ENCODE assay signal across 36 mouse cellular contexts in genomic region chr17:34979631-34980030, GRCm38 (mm10). TPM values are rescaled to one million over a fixed set of nuclear protein-coding genes. Genes with fewer than 3 reads are reported as not detected.
A peak's percentile ranks its signal among the peaks of the same experiment; 100 is the strongest.
DNase-seq lines count a peak whose midpoint lies in the region; ATAC-seq and TF ChIP-seq lines count a peak whose summit lies in the region.
"Had no signal": no experiment of that assay in that cellular context is flagged by ENCODE, and none has a peak within 500 bp of the region (broad histone marks: within the 10 kb centered on the region; RNA-seq: fewer than 3 reads in every experiment).

No protein-coding gene starts in this region.

- H3K4me1 ChIP-seq in forebrain, embryonic 13.5 days = peaks cover 26% of the 10 kb centered on the region
- H3K4me1 ChIP-seq in forebrain, embryonic 16.5 days (replicated peaks; ENCODE audit: control insufficient read depth, insufficient read depth, low read length) = peaks cover 17% of the 10 kb centered on the region
- H3K4me1 ChIP-seq in liver, adult 2 months (ENCODE audit: control insufficient read depth, insufficient read depth, low read length) = peaks cover 26% of the 10 kb centered on the region
- H3K4me1 ChIP-seq in neural tube, embryonic 13.5 days (replicated peaks) = peaks cover 29% of the 10 kb centered on the region

- DNase-seq in liver, adult 2 months (ENCODE audit: extremely low read depth, low read depth, low spot score) = peak; percentile 98
- no peak for DNase-seq in liver
- DNase-seq in neural tube, embryonic 10.5 days (ENCODE audit: extremely low spot score, low spot score) = no peak
- no peak for DNase-seq in right cerebral cortex, postnatal 10 days (ENCODE audit: low spot score in 2 of 2)
- DNase-seq: adrenal gland, postnatal 25 days; cerebellum, adult 18-20 months; cerebellum, postnatal 14 days; gastrocnemius, adult 2 months; gastrocnemius, postnatal 36 days; heart, adult 18-20 months; heart, postnatal 4 days; kidney, adult 9 months; kidney, postnatal 25 days; lung, postnatal 4 days; retina, postnatal 1 day; right cerebral cortex, postnatal 25 days had no signal

- no peaks in the 10 kb centered on the region for H3K27me3 ChIP-seq in forebrain, embryonic 13.5 days
- H3K27me3 ChIP-seq in forebrain, embryonic 16.5 days (replicated peaks; ENCODE audit: control insufficient read depth, insufficient read depth, low read length) = no peaks in the 10 kb centered on the region
- no peaks in the 10 kb centered on the region for H3K27me3 ChIP-seq in liver, adult 2 months (ENCODE audit: control insufficient read depth, insufficient read depth, low read length)
- no peaks in the 10 kb centered on the region for H3K27me3 ChIP-seq in neural tube, embryonic 13.5 days
- H3K27me3 ChIP-seq: forebrain, embryonic 15.5 days; hindbrain, embryonic 13.5 days; limb, embryonic 12.5 days; liver, embryonic 15.5 days; neural tube, embryonic 15.5 days; stomach, embryonic 15.5 days had no signal

- H3K9ac ChIP-seq in forebrain, embryonic 13.5 days = peak overlapping the region; percentile 36; the same call in 1 of the 2 replicates
- H3K9ac ChIP-seq in forebrain, embryonic 16.5 days (replicated peaks; ENCODE audit: low read depth, low read length) = no peak overlapping the region
- peak overlapping the region; percentile 74 for H3K9ac ChIP-seq in liver, adult 2 months (ENCODE audit: low read depth, low read length)
- 0 out of 2 replicates have a peak overlapping the region, but pooled peaks have one; percentile 19 for H3K9ac ChIP-seq in neural tube, embryonic 13.5 days
- H3K9ac ChIP-seq: forebrain, embryonic 15.5 days; limb, embryonic 12.5 days; liver, embryonic 15.5 days; stomach, embryonic 15.5 days had no signal

- H3K9me3 ChIP-seq in forebrain, embryonic 13.5 days (replicated peaks) = no peaks in the 10 kb centered on the region
- H3K9me3 ChIP-seq in forebrain, embryonic 16.5 days (ENCODE audit: control insufficient read depth, low read length) = no peaks in the 10 kb centered on the region
- H3K9me3 ChIP-seq in neural tube, embryonic 13.5 days = no peaks in the 10 kb centered on the region
- H3K9me3 ChIP-seq: forebrain, embryonic 15.5 days; hindbrain, embryonic 13.5 days; limb, embryonic 12.5 days; liver, embryonic 15.5 days; megakaryocyte, embryonic 14.5 days; neural tube, embryonic 15.5 days; stomach, embryonic 15.5 days had no signal

- H3K4me3 ChIP-seq in forebrain, embryonic 13.5 days = no peak overlapping the region
- no peak overlapping the region for H3K4me3 ChIP-seq in forebrain, embryonic 16.5 days (replicated peaks; ENCODE audit: low read length)
- peak overlapping the region; percentile 17; the same call in 1 of the 2 replicates for H3K4me3 ChIP-seq in liver, adult 2 months (ENCODE audit: insufficient read depth, low read depth, low read length)
- H3K4me3 ChIP-seq in neural tube, embryonic 13.5 days = no peak overlapping the region
- H3K4me3 ChIP-seq: gastrocnemius, adult 2 months; hindbrain, embryonic 13.5 days; layer of hippocampus, adult 2 months; left cerebral cortex, adult 2 months; limb, embryonic 12.5 days; megakaryocyte, embryonic 14.5 days; neural tube, embryonic 15.5 days; stomach, embryonic 15.5 days had no signal

- no peak overlapping the region for H3K27ac ChIP-seq in forebrain, embryonic 13.5 days
- H3K27ac ChIP-seq in forebrain, embryonic 16.5 days (ENCODE audit: low read length) = no peak overlapping the region
- peak overlapping the region; percentile 98 for H3K27ac ChIP-seq in liver, adult 2 months (replicated peaks; ENCODE audit: insufficient read depth, low read depth, low read length)
- no peak overlapping the region for H3K27ac ChIP-seq in neural tube, embryonic 13.5 days (replicated peaks)
- H3K27ac ChIP-seq: forebrain, embryonic 15.5 days; hindbrain, embryonic 13.5 days; left cerebral cortex, adult 2 months; limb, embryonic 12.5 days; liver, embryonic 15.5 days; neural tube, embryonic 15.5 days; stomach, embryonic 15.5 days had no signal

- H3K36me3 ChIP-seq in forebrain, embryonic 13.5 days (ENCODE audit: poor library complexity, severe bottlenecking) = no peaks in the 10 kb centered on the region
- no peaks in the 10 kb centered on the region for H3K36me3 ChIP-seq in forebrain, embryonic 16.5 days (ENCODE audit: control insufficient read depth, insufficient read depth)
- no peaks in the 10 kb centered on the region for H3K36me3 ChIP-seq in liver, adult 2 months (ENCODE audit: control insufficient read depth, insufficient read depth, low read length)
- H3K36me3 ChIP-seq in neural tube, embryonic 13.5 days = no peaks in the 10 kb centered on the region
- H3K36me3 ChIP-seq: forebrain, embryonic 15.5 days; hindbrain, embryonic 13.5 days; limb, embryonic 12.5 days; neural tube, embryonic 15.5 days; stomach, embryonic 15.5 days had no signal

- no peak for TF ChIP-seq CTCF in liver, adult 2 months (IDR thresholded peaks at IDR 0.05; ENCODE audit: low read depth, low read length)

- H3K79me2 ChIP-seq in liver, adult 2 months (ENCODE audit: control insufficient read depth, insufficient read depth, low read length) = no peaks in the 10 kb centered on the region

- 95% methylated on average over 4 of the region's 4 CpGs for WGBS in forebrain, embryonic 13.5 days
- 94% methylated on average over 4 of the region's 4 CpGs for WGBS in forebrain, embryonic 16.5 days
- WGBS in liver, adult 2 months = 34% methylated on average over 4 of the region's 4 CpGs
- 95% methylated on average over 4 of the region's 4 CpGs for WGBS in neural tube, embryonic 13.5 days

- ATAC-seq in forebrain, embryonic 13.5 days = no peak
- no peak for ATAC-seq in forebrain, embryonic 16.5 days
- ATAC-seq in neural tube, embryonic 13.5 days (ENCODE audit: low read depth) = no peak
- ATAC-seq: CD4-positive, CD25-positive, alpha-beta regulatory T cell, adult 4 months; forebrain, embryonic 15.5 days; lung, postnatal 0 days had no signal

- no peak overlapping the region for H3K4me2 ChIP-seq in forebrain, embryonic 13.5 days
- H3K4me2 ChIP-seq in forebrain, embryonic 16.5 days (ENCODE audit: low read length) = no peak overlapping the region
- H3K4me2 ChIP-seq in neural tube, embryonic 13.5 days = no peak overlapping the region
- H3K4me2 ChIP-seq: heart, embryonic 11.5 days; stomach, embryonic 15.5 days had no signal

- TF ChIP-seq POLR2A in liver, adult 2 months (IDR thresholded peaks at IDR 0.05; ENCODE audit: extremely low read depth, insufficient read depth, low read length) = no peak

RNA-seq across cellular contexts. Expression of gene Lsm2, which starts 2.0 kb away (rescaled TPM):
- polyA plus RNA-seq in forebrain, embryonic 13.5 days (2015; fragmentation: Nextera tagmentation; extraction: Ambion mirVana) = 203 and 213 TPM in 2 replicates
- polyA plus RNA-seq in forebrain, embryonic 16.5 days (2015; fragmentation: Nextera tagmentation; extraction: Ambion mirVana) = 119 and 121 TPM in 2 replicates
- total RNA-seq in liver, adult 2 months (2014; rRNA removed) = 7.9 and 11.1 TPM in 2 replicates
- polyA plus RNA-seq in liver, adult 2 months (2012; rRNA removed) = 55.1 and 63.0 TPM in 2 replicates
- polyA plus RNA-seq in neural tube, embryonic 13.5 days (2015; fragmentation: Nextera tagmentation; extraction: Ambion mirVana) = 99.4 and 99.8 TPM in 2 replicates

RNA-seq across cellular contexts. Expression of gene Hspa1l, which starts 7.1 kb away (rescaled TPM):
- polyA plus RNA-seq in forebrain, embryonic 13.5 days (2015; fragmentation: Nextera tagmentation; extraction: Ambion mirVana) = 1.00 and 1.3 TPM in 2 replicates
- polyA plus RNA-seq in forebrain, embryonic 16.5 days (2015; fragmentation: Nextera tagmentation; extraction: Ambion mirVana) = 1.5 and 1.7 TPM in 2 replicates
- 0.18 TPM in 1 of 2 replicates, not detected in the other for total RNA-seq in liver, adult 2 months (2014; rRNA removed)
- 0.05 TPM in 1 of 2 replicates, not detected in the other for polyA plus RNA-seq in liver, adult 2 months (2012; rRNA removed)
- 1.5 and 2.2 TPM in 2 replicates for polyA plus RNA-seq in neural tube, embryonic 13.5 days (2015; fragmentation: Nextera tagmentation; extraction: Ambion mirVana)

RNA-seq across cellular contexts. Expression of gene Hspa1a, which starts 7.7 kb away (rescaled TPM):
- polyA plus RNA-seq in forebrain, embryonic 13.5 days (2015; fragmentation: Nextera tagmentation; extraction: Ambion mirVana) = 1.5 and 1.6 TPM in 2 replicates
- polyA plus RNA-seq in forebrain, embryonic 16.5 days (2015; fragmentation: Nextera tagmentation; extraction: Ambion mirVana) = 3.3 and 5.2 TPM in 2 replicates
- 0.18 and 0.60 TPM in 2 replicates for total RNA-seq in liver, adult 2 months (2014; rRNA removed)
- polyA plus RNA-seq in liver, adult 2 months (2012; rRNA removed) = 0.45 TPM in 2 replicates
- 6.0 and 6.3 TPM in 2 replicates for polyA plus RNA-seq in neural tube, embryonic 13.5 days (2015; fragmentation: Nextera tagmentation; extraction: Ambion mirVana)

RNA-seq across cellular contexts. Expression of gene Gm20481, which starts 9.9 kb away (rescaled TPM):
- polyA plus RNA-seq in forebrain, embryonic 13.5 days (2015; fragmentation: Nextera tagmentation; extraction: Ambion mirVana) = not detected in 2 replicates
- not detected in 2 replicates for polyA plus RNA-seq in forebrain, embryonic 16.5 days (2015; fragmentation: Nextera tagmentation; extraction: Ambion mirVana)
- total RNA-seq in liver, adult 2 months (2014; rRNA removed) = not detected in 2 replicates
- not detected in 2 replicates for polyA plus RNA-seq in liver, adult 2 months (2012; rRNA removed)
- polyA plus RNA-seq in neural tube, embryonic 13.5 days (2015; fragmentation: Nextera tagmentation; extraction: Ambion mirVana) = not detected in 2 replicates
- total RNA-seq: adrenal gland, postnatal 25 days; gastrocnemius, adult 2 months; gastrocnemius, postnatal 36 days; heart, adult 18-20 months; heart, postnatal 4 days; layer of hippocampus, adult 2 months; layer of hippocampus, postnatal 14 days; left cerebral cortex, adult 2 months; left cerebral cortex, postnatal 25 days had no signal
- polyA plus RNA-seq: brain, embryonic 14.5 days; embryonic facial prominence, embryonic 11.5 days; forebrain, embryonic 15.5 days; heart, embryonic 11.5 days; heart, embryonic 16.5 days; hindbrain, embryonic 13.5 days; limb, embryonic 12.5 days; liver, embryonic 15.5 days; lung, postnatal 0 days; neural tube, embryonic 15.5 days; stomach, embryonic 15.5 days had no signal

RNA-seq across cellular contexts. Expression of gene Hspa1b, which starts 20.6 kb away (rescaled TPM):
- polyA plus RNA-seq in forebrain, embryonic 13.5 days (2015; fragmentation: Nextera tagmentation; extraction: Ambion mirVana) = 0.10 and 0.12 TPM in 2 replicates
- polyA plus RNA-seq in forebrain, embryonic 16.5 days (2015; fragmentation: Nextera tagmentation; extraction: Ambion mirVana) = 0.14 TPM in 1 of 2 replicates, not detected in the other
- 3.6 and 10.1 TPM in 2 replicates for total RNA-seq in liver, adult 2 months (2014; rRNA removed)
- 10.0 and 11.2 TPM in 2 replicates for polyA plus RNA-seq in liver, adult 2 months (2012; rRNA removed)
- 0.38 and 0.47 TPM in 2 replicates for polyA plus RNA-seq in neural tube, embryonic 13.5 days (2015; fragmentation: Nextera tagmentation; extraction: Ambion mirVana)
- polyA plus RNA-seq: limb, embryonic 12.5 days had no signal
